Mouse (Mus musculus): ENCODE results near the gene Ltc4s. TPM values are rescaled to one million over a fixed set of nuclear protein-coding genes. Genes with fewer than 3 reads are reported as not detected.

Gene Ltc4s
- polyA plus RNA-seq, 1 experiment from 2014 or later, result 0.60 TPM

- peaks cover 93% of the 10 kb centered on the region for H3K36me3 ChIP-seq (replicated peaks)
- 93% methylated on average over 3 of the region's 3 CpGs for WGBS
- no peak overlapping the region for H3K9ac ChIP-seq
- H3K4me1 ChIP-seq, result no peaks in the 10 kb centered on the region
- no peak overlapping the region for H3K27ac ChIP-seq
- H3K4me3 ChIP-seq (replicated peaks), result no peak overlapping the region
- no peaks in the 10 kb centered on the region for H3K9me3 ChIP-seq
- ATAC-seq (ENCODE audit: low FRiP score), result no peak
- no peaks in the 10 kb centered on the region for H3K27me3 ChIP-seq
- no peak overlapping the region for H3K4me2 ChIP-seq
Measured at GRCm38 (mm10) chr11:50201590-50201989, 36.8 kb downstream of the Ltc4s start.

GRCm38 (mm10) chr11:50200613-50201012 lies 37.8 kb downstream of the Ltc4s start:
- WGBS, result 92% methylated on average over 8 of the region's 8 CpGs
- peaks cover 89% of the 10 kb centered on the region for H3K36me3 ChIP-seq (replicated peaks)

GRCm38 (mm10) chr11:50198916-50199315 lies 39.5 kb downstream of the Ltc4s start:
- Histone ChIP-seq H3K4me1 (no peaks in the 10 kb centered on the region), H3K9ac (no peak overlapping the region), H3K27ac (no peak overlapping the region), H3K9me3 (no peaks in the 10 kb centered on the region), H3K4me2 (no peak overlapping the region), H3K4me3 (replicated peaks) (no peak overlapping the region), H3K36me3 (replicated peaks) (peaks cover 72% of the 10 kb centered on the region), H3K27me3 (no peaks in the 10 kb centered on the region)
- WGBS, result 92% methylated on average over 2 of the region's 2 CpGs
- ATAC-seq (ENCODE audit: low FRiP score), result no peak

More at GRCm38 (mm10) chr11:50200613-50201012, 37.8 kb downstream of the Ltc4s start:
- H3K4me2 ChIP-seq, result no peak overlapping the region
- no peaks in the 10 kb centered on the region for H3K27me3 ChIP-seq
- no peak overlapping the region for H3K27ac ChIP-seq
- no peaks in the 10 kb centered on the region for H3K4me1 ChIP-seq
- ATAC-seq (ENCODE audit: low FRiP score), result no peak
- H3K9me3 ChIP-seq, result no peaks in the 10 kb centered on the region
- H3K9ac ChIP-seq, result no peak overlapping the region
- no peak overlapping the region for H3K4me3 ChIP-seq (replicated peaks)

GRCm38 (mm10) chr11:50198219-50198846 lies 40.1 kb downstream of the Ltc4s start:
- Histone ChIP-seq H3K4me1 (no peaks in the 10 kb centered on the region), H3K36me3 (replicated peaks) (peaks cover 68% of the 10 kb centered on the region), H3K27ac (no peak overlapping the region), H3K9ac (no peak overlapping the region), H3K4me2 (no peak overlapping the region), H3K4me3 (replicated peaks) (no peak overlapping the region), H3K27me3 (no peaks in the 10 kb centered on the region), H3K9me3 (no peaks in the 10 kb centered on the region)
- 94% methylated on average over 4 of the region's 5 CpGs for WGBS
- ATAC-seq (ENCODE audit: low FRiP score), result no peak

GRCm38 (mm10) chr11:50197500-50197899 lies 40.9 kb downstream of the Ltc4s start:
- Histone ChIP-seq H3K4me3 (replicated peaks) (no peak overlapping the region), H3K9me3 (no peaks in the 10 kb centered on the region), H3K4me2 (no peak overlapping the region), H3K36me3 (replicated peaks) (peaks cover 62% of the 10 kb centered on the region), H3K27ac (no peak overlapping the region), H3K4me1 (no peaks in the 10 kb centered on the region), H3K9ac (no peak overlapping the region), H3K27me3 (no peaks in the 10 kb centered on the region)
- 96% methylated on average over 4 of the region's 4 CpGs for WGBS
- ATAC-seq (ENCODE audit: low FRiP score), result no peak

GRCm38 (mm10) chr11:50194793-50195192 lies 43.6 kb downstream of the Ltc4s start:
- whole genome bisulfite sequencing, result 85% methylated on average over 4 of the region's 4 CpGs

GRCm38 (mm10) chr11:50194070-50194469 lies 44.3 kb downstream of the Ltc4s start:
- no peak overlapping the region for H3K27ac ChIP-seq
- 80% methylated on average over 7 of the region's 7 CpGs for WGBS
- no peaks in the 10 kb centered on the region for H3K9me3 ChIP-seq
- no peak overlapping the region for H3K9ac ChIP-seq
- ATAC-seq (ENCODE audit: low FRiP score), result no peak
- no peak overlapping the region for H3K4me3 ChIP-seq (replicated peaks)
- no peak overlapping the region for H3K4me2 ChIP-seq
- H3K36me3 ChIP-seq (replicated peaks), result peaks cover 28% of the 10 kb centered on the region
- H3K4me1 ChIP-seq, result no peaks in the 10 kb centered on the region
- no peaks in the 10 kb centered on the region for H3K27me3 ChIP-seq

More at GRCm38 (mm10) chr11:50194793-50195192, 43.6 kb downstream of the Ltc4s start:
- Histone ChIP-seq H3K4me3 (replicated peaks) (no peak overlapping the region), H3K4me2 (no peak overlapping the region), H3K36me3 (replicated peaks) (peaks cover 35% of the 10 kb centered on the region), H3K27me3 (no peaks in the 10 kb centered on the region), H3K9me3 (no peaks in the 10 kb centered on the region), H3K4me1 (no peaks in the 10 kb centered on the region), H3K27ac (no peak overlapping the region), H3K9ac (no peak overlapping the region)
- ATAC-seq (ENCODE audit: low FRiP score), result no peak

- ATAC-seq (ENCODE audit: low FRiP score), result no peak
Measured at GRCm38 (mm10) chr11:50192278-50192677, 46.1 kb downstream of the Ltc4s start.

GRCm38 (mm10) chr11:50190362-50190761 lies 48.1 kb downstream of the Ltc4s start:
- no peaks in the 10 kb centered on the region for H3K4me1 ChIP-seq
- H3K9me3 ChIP-seq, result no peaks in the 10 kb centered on the region
- 96% methylated on average over 4 of the region's 4 CpGs for WGBS
- no peak overlapping the region for H3K27ac ChIP-seq
- no peak for ATAC-seq (ENCODE audit: low FRiP score)
- no peak overlapping the region for H3K4me3 ChIP-seq (replicated peaks)
- no peaks in the 10 kb centered on the region for H3K27me3 ChIP-seq
- H3K4me2 ChIP-seq, result no peak overlapping the region
- no peak overlapping the region for H3K9ac ChIP-seq
- H3K36me3 ChIP-seq (replicated peaks), result 0 out of 2 replicates have a peak, but pooled peaks cover 3% of the 10 kb centered on the region

More at GRCm38 (mm10) chr11:50192278-50192677, 46.1 kb downstream of the Ltc4s start:
- Histone ChIP-seq H3K4me1 (no peaks in the 10 kb centered on the region), H3K4me3 (replicated peaks) (no peak overlapping the region), H3K9me3 (no peaks in the 10 kb centered on the region), H3K4me2 (no peak overlapping the region), H3K36me3 (replicated peaks) (peaks cover 12% of the 10 kb centered on the region), H3K27ac (no peak overlapping the region), H3K9ac (no peak overlapping the region), H3K27me3 (no peaks in the 10 kb centered on the region)
- WGBS, result 93% methylated on average over 3 of the region's 3 CpGs

GRCm38 (mm10) chr11:50188682-50189081 lies 49.7 kb downstream of the Ltc4s start:
- no peaks in the 10 kb centered on the region for H3K9me3 ChIP-seq
- no peaks in the 10 kb centered on the region for H3K4me1 ChIP-seq
- no peak overlapping the region for H3K9ac ChIP-seq
- H3K4me2 ChIP-seq, result no peak overlapping the region
- ATAC-seq (ENCODE audit: low FRiP score), result no peak
- WGBS, result 77% methylated on average over 7 of the region's 7 CpGs
- peaks cover 8% of the 10 kb centered on the region for H3K36me3 ChIP-seq (replicated peaks)
- H3K27me3 ChIP-seq, result no peaks in the 10 kb centered on the region
- H3K4me3 ChIP-seq (replicated peaks), result no peak overlapping the region
- no peak overlapping the region for H3K27ac ChIP-seq

Small RNA genes lying within 50 kb of the gene (microRNA-seq; reads per million reads assigned to microRNA genes)
- gene Mir6919, result not detected

Other genes starting within 250 kb of the Ltc4s start
- gene Rnf130, start 213.3 kb downstream of the Ltc4s start, polyA plus RNA-seq (2016; fragmentation: Nextera tagmentation; extraction: Ambion mirVana), result 82.6 and 87.5 TPM in 2 replicates
- gene Tbc1d9b, start 107.2 kb downstream of the Ltc4s start, polyA plus RNA-seq (2016; fragmentation: Nextera tagmentation; extraction: Ambion mirVana), result 38.3 and 39.2 TPM in 2 replicates
- gene Mrnip, start 64.2 kb downstream of the Ltc4s start, polyA plus RNA-seq (2016; fragmentation: Nextera tagmentation; extraction: Ambion mirVana), result 22.2 and 24.9 TPM in 2 replicates
- gene Sqstm1, start 27.8 kb downstream of the Ltc4s start, polyA plus RNA-seq (2016; fragmentation: Nextera tagmentation; extraction: Ambion mirVana), result 165 and 169 TPM in 2 replicates
- gene Mgat4b, start 27.7 kb downstream of the Ltc4s start, polyA plus RNA-seq (2016; fragmentation: Nextera tagmentation; extraction: Ambion mirVana), result 31.6 and 40.3 TPM in 2 replicates
- 5.5 and 5.9 TPM in 2 replicates for gene Maml1, start 53.7 kb upstream of the Ltc4s start, polyA plus RNA-seq (2016; fragmentation: Nextera tagmentation; extraction: Ambion mirVana)
- gene Canx, start 87.1 kb upstream of the Ltc4s start, polyA plus RNA-seq (2016; fragmentation: Nextera tagmentation; extraction: Ambion mirVana), result 287 and 298 TPM in 2 replicates
- not detected in 2 replicates for gene Cby3, start 115.8 kb upstream of the Ltc4s start, polyA plus RNA-seq (2016; fragmentation: Nextera tagmentation; extraction: Ambion mirVana)
- 734 and 740 TPM in 2 replicates for gene Hnrnph1, start 138.4 kb upstream of the Ltc4s start, polyA plus RNA-seq (2016; fragmentation: Nextera tagmentation; extraction: Ambion mirVana)
- 30.7 and 31.5 TPM in 2 replicates for gene Rufy1, start 192.5 kb upstream of the Ltc4s start, polyA plus RNA-seq (2016; fragmentation: Nextera tagmentation; extraction: Ambion mirVana)